Mouse (Mus musculus) cortical plate, adult 2 months (tissue): Measurements from ENCODE around the gene Tmem150a.

Experiments used
- CTCF ChIP-seq: fragments of 200-500 bp; IDR thresholded peaks from 2 replicates; pipeline ENCODE4 v1.5.1; 2011; ENCODE audit warnings: mild to moderate bottlenecking, control low read depth, low read length; ENCODE audit not compliant: insufficient read depth; ENCODE audit errors: extremely low read depth
- POLR2A ChIP-seq: fragments of 200-500 bp; IDR thresholded peaks from 2 replicates; pipeline ENCODE4 v1.6.1; 2011; ENCODE audit warnings: mild to moderate bottlenecking, low read length, control low read depth; ENCODE audit not compliant: insufficient read depth; ENCODE audit errors: extremely low read depth

DNA sequence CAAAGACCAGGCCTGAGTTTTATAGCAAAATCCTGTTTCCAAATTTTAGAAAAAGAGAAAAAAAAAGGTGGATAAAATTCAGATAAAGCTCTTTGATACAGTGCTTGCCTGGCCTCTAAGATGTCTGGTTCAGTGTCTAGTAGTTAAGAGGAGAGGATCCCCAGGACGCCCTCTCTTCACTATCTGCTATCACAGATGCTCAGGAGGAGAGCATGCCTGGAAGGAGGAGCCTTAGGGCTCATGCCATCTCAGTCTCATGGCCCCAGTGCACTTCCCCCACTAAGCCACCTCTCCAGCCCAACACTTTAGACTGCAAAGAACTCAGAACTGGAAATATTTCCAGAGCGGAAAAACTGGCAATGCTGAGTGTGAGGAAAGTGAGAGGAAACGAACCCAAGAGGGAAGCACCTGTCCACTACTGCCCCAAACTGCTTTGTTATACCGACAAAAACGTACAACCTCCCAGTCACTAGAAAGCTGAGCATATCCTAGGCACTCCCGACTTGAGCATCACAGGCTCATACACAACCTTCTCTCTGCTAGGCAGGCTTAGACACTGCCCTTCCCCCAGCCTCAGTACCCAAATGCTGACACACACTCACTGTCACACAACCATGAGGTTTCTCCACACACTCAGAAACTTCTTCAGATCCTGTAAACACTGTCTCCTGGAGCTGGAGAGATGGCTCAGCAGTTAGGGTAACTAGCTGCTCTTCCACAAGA is 31.3 kb upstream of the Tmem150a start:
- TF ChIP-seq CTCF (no peak), POLR2A (no peak)
